11 mouse cellular contexts compared by ENCODE assay signal in the genomic region with DNA sequence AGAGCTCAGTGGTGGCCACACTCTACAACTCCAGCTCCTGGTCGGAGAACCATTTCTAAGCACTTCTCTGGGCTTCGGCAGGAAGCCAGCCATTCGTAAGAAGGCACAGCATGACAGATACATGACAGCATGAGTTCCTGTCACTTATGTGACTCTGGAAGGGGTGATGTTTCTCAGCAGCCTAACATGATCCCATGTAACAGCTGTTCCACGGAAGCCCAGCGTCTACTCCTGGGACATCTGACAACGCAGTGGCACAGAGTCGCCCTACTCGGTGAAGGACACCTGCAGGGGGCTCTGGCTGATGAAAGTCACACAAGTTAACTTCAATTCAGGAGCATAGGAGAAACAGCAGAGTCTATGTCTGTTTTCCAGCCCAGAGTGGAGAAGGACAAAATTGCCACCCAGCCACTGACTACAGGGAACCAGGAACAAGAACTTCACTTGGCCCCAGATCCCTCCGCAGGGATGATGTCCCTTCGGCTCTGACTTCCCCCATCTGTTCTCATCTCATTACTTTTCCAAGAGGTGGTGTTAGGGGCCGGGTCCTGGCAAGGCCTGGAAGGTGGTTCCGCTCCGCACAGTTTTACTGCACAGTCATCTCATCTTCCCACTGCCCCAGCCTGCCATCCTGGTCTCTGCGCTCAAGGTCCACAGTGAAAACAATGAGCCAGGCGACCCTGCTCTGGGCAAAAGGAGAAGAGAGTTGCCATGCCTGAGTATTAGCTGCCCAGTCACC. TPM values are rescaled to one million over a fixed set of nuclear protein-coding genes. Genes with fewer than 3 reads are reported as not detected.
DNase-seq lines count a peak whose midpoint lies in the region; ATAC-seq and TF ChIP-seq lines count a peak whose summit lies in the region.
"Had no signal": no experiment of that assay in that cellular context is flagged by ENCODE, and none has a peak within 500 bp of the region (broad histone marks: within the 10 kb centered on the region; RNA-seq: fewer than 3 reads in every experiment).

No protein-coding gene starts in this region.

- peak overlapping the region; percentile 45 for H3K27ac ChIP-seq in heart, embryonic 13.5 days (replicated peaks)
- H3K27ac ChIP-seq in layer of hippocampus, adult 2 months, result peak overlapping the region; percentile 67; the same call in 1 of the 2 replicates
- H3K27ac ChIP-seq in embryonic facial prominence, embryonic 15.5 days (replicated peaks), result peak overlapping the region; percentile 44; the same call in 1 of the 2 replicates
- H3K27ac ChIP-seq: embryonic facial prominence, embryonic 13.5 days; midbrain, embryonic 15.5 days had no signal

- no peaks in the 10 kb centered on the region for H3K9me3 ChIP-seq in heart, embryonic 13.5 days
- H3K9me3 ChIP-seq in embryonic facial prominence, embryonic 15.5 days (replicated peaks), result no peaks in the 10 kb centered on the region
- H3K9me3 ChIP-seq: embryonic facial prominence, embryonic 13.5 days; midbrain, embryonic 15.5 days had no signal

- no peaks in the 10 kb centered on the region for H3K27me3 ChIP-seq in heart, embryonic 13.5 days (replicated peaks)
- H3K27me3 ChIP-seq in embryonic facial prominence, embryonic 15.5 days, result no peaks in the 10 kb centered on the region
- H3K27me3 ChIP-seq: embryonic facial prominence, embryonic 13.5 days; midbrain, embryonic 15.5 days had no signal

- H3K36me3 ChIP-seq in heart, embryonic 13.5 days, result peaks cover 5% of the 10 kb centered on the region; the same call in 1 of the 2 replicates
- H3K36me3 ChIP-seq in embryonic facial prominence, embryonic 15.5 days, result no peaks in the 10 kb centered on the region
- H3K36me3 ChIP-seq: midbrain, embryonic 15.5 days had no signal

- no peak for TF ChIP-seq CTCF in layer of hippocampus, adult 2 months (conservative IDR thresholded peaks at IDR 0.05)

- ATAC-seq in heart, embryonic 13.5 days (ENCODE audit: extremely low read depth, insufficient number of reproducible peaks, low FRiP score, low TSS enrichment), result no peak
- ATAC-seq in embryonic facial prominence, embryonic 15.5 days (ENCODE audit: insufficient number of reproducible peaks, low FRiP score, low TSS enrichment, low read depth), result peak; percentile 37; the same call in 1 of the 2 replicates
- ATAC-seq: midbrain, embryonic 15.5 days had no signal

- no peak overlapping the region for H3K4me3 ChIP-seq in heart, embryonic 13.5 days
- H3K4me3 ChIP-seq in layer of hippocampus, adult 2 months, result no peak overlapping the region
- no peak overlapping the region for H3K4me3 ChIP-seq in embryonic facial prominence, embryonic 15.5 days (replicated peaks)
- H3K4me3 ChIP-seq: embryonic facial prominence, embryonic 13.5 days; midbrain, embryonic 15.5 days had no signal

- DNase-seq in cerebellum, adult 11 months, result peak; percentile 31
- no peak for DNase-seq in cerebellum, postnatal 14 days
- DNase-seq in heart, adult 8-10 months (ENCODE audit: low spot score), result no peak
- DNase-seq in layer of hippocampus, adult 2 months (ENCODE audit: low spot score in 2 of 2), result no peak
- DNase-seq in layer of hippocampus, adult 11-12 months (ENCODE audit: low spot score), result no peak
- DNase-seq in urinary bladder, postnatal 14 days (ENCODE audit: low spot score), result no peak
- DNase-seq: layer of hippocampus, postnatal 36 days had no signal

- peaks cover 62% of the 10 kb centered on the region for H3K4me1 ChIP-seq in heart, embryonic 13.5 days
- H3K4me1 ChIP-seq in embryonic facial prominence, embryonic 15.5 days, result peaks cover 41% of the 10 kb centered on the region

- 83% methylated on average over 15 of the region's 15 CpGs for WGBS in heart, embryonic 13.5 days
- 82% methylated on average over 15 of the region's 15 CpGs for WGBS in embryonic facial prominence, embryonic 15.5 days

- peak overlapping the region; percentile 5; the same call in 1 of the 2 replicates for H3K4me2 ChIP-seq in heart, embryonic 13.5 days
- H3K4me2 ChIP-seq in embryonic facial prominence, embryonic 15.5 days (replicated peaks), result no peak overlapping the region
- H3K4me2 ChIP-seq: embryonic facial prominence, embryonic 13.5 days; midbrain, embryonic 15.5 days had no signal

- H3K9ac ChIP-seq in heart, embryonic 13.5 days, result 0 out of 2 replicates have a peak overlapping the region, but pooled peaks have one; percentile 16
- no peak overlapping the region for H3K9ac ChIP-seq in embryonic facial prominence, embryonic 15.5 days
- H3K9ac ChIP-seq: embryonic facial prominence, embryonic 13.5 days; midbrain, embryonic 15.5 days had no signal

RNA-seq across cellular contexts. Expression of a gene that starts 15.9 kb away (rescaled TPM):
- polyA plus RNA-seq in heart, embryonic 13.5 days (2015; fragmentation: Nextera tagmentation; extraction: Ambion mirVana), result 23.8 and 26.0 TPM in 2 replicates
- 10 to 100 TPM; 32.2 to 40.1 (median 34.8) TPM for total RNA-seq in heart, adult 8-10 months (2022)
- 100 to 1,000 TPM; 135 to 138 TPM for total RNA-seq in layer of hippocampus, adult 2 months (2021)
- 27.2 and 30.3 TPM in 2 replicates for polyA plus RNA-seq in embryonic facial prominence, embryonic 15.5 days (2015; fragmentation: Nextera tagmentation; extraction: Ambion mirVana)
